Mouse (Mus musculus) liver, adult 2 months (tissue): Measurements from ENCODE around the gene Ehmt2. TPM values are rescaled to one million over a fixed set of nuclear protein-coding genes. Genes with fewer than 3 reads are reported as not detected.

Experiments
- DNase-seq: peaks from one replicate; pipeline ENCODE4 v3.0.0-alpha.2; 2011; ENCODE audit warnings: low read depth, low spot score; ENCODE audit errors: extremely low read depth
- H3K27ac ChIP-seq: fragments of 200-500 bp; replicated peaks from 2 replicates; pipeline ENCODE4 v1.5.1; 2012; ENCODE audit warnings: low read depth, mild to moderate bottlenecking, control low read depth, inconsistent platforms, low read length; ENCODE audit not compliant: insufficient read depth
- H3K27me3 ChIP-seq: fragments of 200-500 bp; 2 replicates; pipeline ENCODE4 v1.6.1; 2012; ENCODE audit warnings: mild to moderate bottlenecking, moderate library complexity, low read length, inconsistent platforms; ENCODE audit not compliant: control insufficient read depth, insufficient read depth
- H3K36me3 ChIP-seq: fragments of 200-500 bp; 2 replicates; pipeline ENCODE4 v1.6.1; 2012; ENCODE audit warnings: low read length, inconsistent platforms; ENCODE audit not compliant: control insufficient read depth, insufficient read depth
- H3K4me1 ChIP-seq: fragments of 200-500 bp; 2 replicates; pipeline ENCODE4 v1.6.1; 2011; ENCODE audit warnings: low read length; ENCODE audit not compliant: control insufficient read depth, insufficient read depth
- H3K4me3 ChIP-seq: fragments of 200-500 bp; 2 replicates; pipeline ENCODE4 v1.5.1; 2011; ENCODE audit warnings: low read depth, mild to moderate bottlenecking, control low read depth, low read length, moderate library complexity; ENCODE audit not compliant: insufficient read depth
- H3K79me2 ChIP-seq: fragments of 200-500 bp; 2 replicates; pipeline ENCODE4 v1.6.1; 2012; ENCODE audit warnings: inconsistent platforms, mild to moderate bottlenecking, low read length, moderate library complexity; ENCODE audit not compliant: control insufficient read depth, insufficient read depth
- H3K9ac ChIP-seq: fragments of 200-500 bp; 2 replicates; pipeline ENCODE4 v1.6.1; 2012; ENCODE audit warnings: low read depth, mild to moderate bottlenecking, control low read depth, inconsistent platforms, low read length
- CTCF ChIP-seq: fragments of 200-500 bp; IDR thresholded peaks from 2 replicates; pipeline ENCODE4 v1.5.1; 2011; ENCODE audit warnings: low read depth, low read length, control low read depth
- POLR2A ChIP-seq: fragments of 200-500 bp; IDR thresholded peaks from 2 replicates; pipeline ENCODE4 v1.6.1; 2011; ENCODE audit warnings: low read length, control low read depth; ENCODE audit not compliant: insufficient read depth; ENCODE audit errors: extremely low read depth
- WGBS: fragments of 180-500 bp; shearing (Covaris S2); methylation state at CpG from one replicate; pipeline ENCODE4 v1.1.7; 2018; 5-methylcytosine and 5-hydroxymethylcytosine counted together
- polyA plus RNA-seq: library from polyadenylated mRNA; depleted of rRNA; stranded (reverse); fragments of >200 nt; gene quantifications from 2 replicates; pipeline ENCODE4 v1.2.3, GENCODE M21; 2012
- total RNA-seq: library from RNA; depleted of rRNA; stranded (reverse); fragments of >200 nt; gene quantifications from 2 replicates; pipeline ENCODE4 v1.2.3, GENCODE M21; 2014

Gene Ehmt2
- total and polyA plus RNA-seq, 2 experiments, result 45.2 to 103 TPM

- no peaks in the 10 kb centered on the region for H3K27me3 ChIP-seq
- TF ChIP-seq POLR2A, result 0 out of 2 replicates have a peak, but pooled peaks have one; percentile 34
- peak; percentile 5; the same call in 1 of the 2 replicates for TF ChIP-seq CTCF
- peak; percentile 74 for DNase-seq
- H3K79me2 ChIP-seq, result peaks cover 6% of the 10 kb centered on the region; the same call in 1 of the 2 replicates
- peak overlapping the region; percentile 70 for H3K4me3 ChIP-seq
- peaks cover 8% of the 10 kb centered on the region for H3K4me1 ChIP-seq
- under 1% methylated on average over 50 of the region's 51 CpGs for WGBS
- no peaks in the 10 kb centered on the region for H3K36me3 ChIP-seq
- peak overlapping the region; percentile 81 for H3K9ac ChIP-seq
- H3K27ac ChIP-seq, result peak overlapping the region; percentile 78
Measured at GRCm38 (mm10) chr17:34894074-34894597, 4.1 kb upstream of the Ehmt2 start.

- peak; percentile 47 for DNase-seq
- no peak for TF ChIP-seq POLR2A
- no peak for TF ChIP-seq CTCF
Measured at GRCm38 (mm10) chr17:34894801-34895530, 3.3 kb upstream of the Ehmt2 start.

DNA sequence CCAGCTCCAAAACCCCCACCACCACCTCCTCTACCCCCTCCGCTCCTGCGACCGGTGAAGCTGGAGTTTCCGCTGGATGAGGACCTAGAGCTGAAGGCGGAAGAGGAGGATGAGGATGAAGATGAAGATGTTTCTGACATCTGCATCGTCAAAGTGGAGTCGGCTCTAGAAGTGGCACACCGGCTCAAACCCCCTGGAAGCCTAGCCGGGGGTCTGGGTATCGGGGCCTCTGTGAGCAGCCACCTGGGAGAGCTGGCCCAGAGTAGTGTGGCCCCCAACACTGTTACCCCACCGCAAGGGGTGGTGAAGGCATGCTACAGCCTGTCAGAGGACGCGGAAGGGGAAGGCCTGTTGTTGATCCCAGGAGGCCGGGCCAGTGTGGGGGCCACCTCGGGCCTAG lies 2.5 kb upstream of the Ehmt2 start:
- H3K4me1 ChIP-seq, result peaks cover 8% of the 10 kb centered on the region
- no peak overlapping the region for H3K4me3 ChIP-seq
- 97% methylated on average over 15 of the region's 15 CpGs for WGBS
- no peak for DNase-seq
- no peaks in the 10 kb centered on the region for H3K27me3 ChIP-seq
- TF ChIP-seq POLR2A, result no peak
- no peak for TF ChIP-seq CTCF
- no peak overlapping the region for H3K9ac ChIP-seq
- H3K36me3 ChIP-seq, result no peaks in the 10 kb centered on the region
- H3K79me2 ChIP-seq, result peaks cover 10% of the 10 kb centered on the region; the same call in 1 of the 2 replicates
- H3K27ac ChIP-seq, result no peak overlapping the region

More at GRCm38 (mm10) chr17:34894801-34895530, 3.3 kb upstream of the Ehmt2 start:
- Histone ChIP-seq H3K4me1 (peaks cover 8% of the 10 kb centered on the region), H3K27ac (peak overlapping the region; percentile 17; the same call in 1 of the 2 replicates), H3K27me3 (no peaks in the 10 kb centered on the region), H3K79me2 (peaks cover 10% of the 10 kb centered on the region; the same call in 1 of the 2 replicates), H3K36me3 (no peaks in the 10 kb centered on the region), H3K9ac (peak overlapping the region; percentile 81), H3K4me3 (peak overlapping the region; percentile 70)
- WGBS, result 10% methylated on average over 48 of the region's 51 CpGs

GRCm38 (mm10) chr17:34896366-34896765 lies 1.9 kb upstream of the Ehmt2 start:
- peaks cover 8% of the 10 kb centered on the region for H3K4me1 ChIP-seq
- H3K36me3 ChIP-seq, result no peaks in the 10 kb centered on the region
- TF ChIP-seq POLR2A, result no peak
- TF ChIP-seq CTCF, result no peak
- 77% methylated on average over 17 of the region's 17 CpGs for WGBS
- no peak overlapping the region for H3K4me3 ChIP-seq
- peak; percentile 28 for DNase-seq
- H3K27ac ChIP-seq, result no peak overlapping the region
- H3K79me2 ChIP-seq, result peaks cover 10% of the 10 kb centered on the region; the same call in 1 of the 2 replicates
- no peaks in the 10 kb centered on the region for H3K27me3 ChIP-seq
- H3K9ac ChIP-seq, result no peak overlapping the region

- Histone ChIP-seq H3K27ac (peak overlapping the region; percentile 96), H3K36me3 (no peaks in the 10 kb centered on the region), H3K4me1 (peaks cover 8% of the 10 kb centered on the region), H3K9ac (peak overlapping the region; percentile 81), H3K79me2 (peaks cover 10% of the 10 kb centered on the region; the same call in 1 of the 2 replicates), H3K27me3 (no peaks in the 10 kb centered on the region), H3K4me3 (peak overlapping the region; percentile 75)
- DNase-seq, result peak; percentile 56
- 13% methylated on average over 10 of the region's 10 CpGs for WGBS
- TF ChIP-seq CTCF, result no peak
- TF ChIP-seq POLR2A, result no peak
Measured at GRCm38 (mm10) chr17:34897373-34898159, 703 bp upstream of the Ehmt2 start.
